Mouse (Mus musculus): ENCODE data around the gene Tom1. TPM values are rescaled to one million over a fixed set of nuclear protein-coding genes. Genes with fewer than 3 reads are reported as not detected.

Gene Tom1
- polyA plus RNA-seq, 1 experiment from 2014 or later = 22.1 TPM

GRCm38 (mm10) chr8:75013964-75014363 is 19.5 kb upstream of the Tom1 start:
- H3K36me3 ChIP-seq (ENCODE audit: control insufficient read depth, insufficient read depth, low read length) = peaks cover 9% of the 10 kb centered on the region
- no peak for ATAC-seq (ENCODE audit: low read depth)
- H3K4me3 ChIP-seq (ENCODE audit: low read length) = no peak overlapping the region
- no peaks in the 10 kb centered on the region for H3K27me3 ChIP-seq (ENCODE audit: control insufficient read depth, insufficient read depth, low read depth, low read length)
- WGBS = 59% methylated on average over 3 of the region's 3 CpGs
- no peak overlapping the region for H3K4me2 ChIP-seq (ENCODE audit: low read depth, low read length)
- no peak overlapping the region for H3K27ac ChIP-seq (ENCODE audit: low read length)
- H3K4me1 ChIP-seq (replicated peaks; ENCODE audit: control insufficient read depth, insufficient read depth, low read length) = no peaks in the 10 kb centered on the region; the same call in 1 of the 2 replicates
- no peaks in the 10 kb centered on the region for H3K9me3 ChIP-seq (ENCODE audit: control insufficient read depth, low read length)
- no peak overlapping the region for H3K9ac ChIP-seq (ENCODE audit: low read length)

- no peak overlapping the region for H3K27ac ChIP-seq (ENCODE audit: low read length)
- no peaks in the 10 kb centered on the region; the same call in 1 of the 2 replicates for H3K4me1 ChIP-seq (replicated peaks; ENCODE audit: control insufficient read depth, insufficient read depth, low read length)
- no peak overlapping the region for H3K4me3 ChIP-seq (ENCODE audit: low read length)
- H3K36me3 ChIP-seq (ENCODE audit: control insufficient read depth, insufficient read depth, low read length) = peaks cover 3% of the 10 kb centered on the region; the same call in 1 of the 2 replicates
- 65% methylated on average over 2 of the region's 2 CpGs for WGBS
- H3K9ac ChIP-seq (ENCODE audit: low read length) = no peak overlapping the region
- no peak overlapping the region for H3K4me2 ChIP-seq (ENCODE audit: low read depth, low read length)
- H3K9me3 ChIP-seq (ENCODE audit: control insufficient read depth, low read length) = no peaks in the 10 kb centered on the region
- no peak for ATAC-seq (ENCODE audit: low read depth)
- H3K27me3 ChIP-seq (ENCODE audit: control insufficient read depth, insufficient read depth, low read depth, low read length) = no peaks in the 10 kb centered on the region
Measured at GRCm38 (mm10) chr8:75015981-75016380, 17.5 kb upstream of the Tom1 start.

- H3K4me1 ChIP-seq (replicated peaks; ENCODE audit: control insufficient read depth, insufficient read depth, low read length) = no peaks in the 10 kb centered on the region; the same call in 1 of the 2 replicates
- no peaks in the 10 kb centered on the region for H3K27me3 ChIP-seq (ENCODE audit: control insufficient read depth, insufficient read depth, low read depth, low read length)
- peaks cover 6% of the 10 kb centered on the region for H3K36me3 ChIP-seq (ENCODE audit: control insufficient read depth, insufficient read depth, low read length)
- no peak overlapping the region for H3K4me3 ChIP-seq (ENCODE audit: low read length)
- 67% methylated on average over 1 of the region's 1 CpGs for WGBS
- H3K27ac ChIP-seq (ENCODE audit: low read length) = no peak overlapping the region
- H3K9me3 ChIP-seq (ENCODE audit: control insufficient read depth, low read length) = no peaks in the 10 kb centered on the region
- H3K9ac ChIP-seq (ENCODE audit: low read length) = no peak overlapping the region
- ATAC-seq (ENCODE audit: low read depth) = no peak
- no peak overlapping the region for H3K4me2 ChIP-seq (ENCODE audit: low read depth, low read length)
Measured at GRCm38 (mm10) chr8:75016422-75016821, 17.1 kb upstream of the Tom1 start.

GRCm38 (mm10) chr8:75018274-75018972 is 15.1 kb upstream of the Tom1 start:
- no peak overlapping the region for H3K9ac ChIP-seq (ENCODE audit: low read length)
- no peaks in the 10 kb centered on the region; the same call in 1 of the 2 replicates for H3K4me1 ChIP-seq (replicated peaks; ENCODE audit: control insufficient read depth, insufficient read depth, low read length)
- H3K27ac ChIP-seq (ENCODE audit: low read length) = no peak overlapping the region
- peak; percentile 54 for ATAC-seq (ENCODE audit: low read depth)
- no peaks in the 10 kb centered on the region for H3K9me3 ChIP-seq (ENCODE audit: control insufficient read depth, low read length)
- peaks cover 25% of the 10 kb centered on the region for H3K36me3 ChIP-seq (ENCODE audit: control insufficient read depth, insufficient read depth, low read length)
- H3K27me3 ChIP-seq (ENCODE audit: control insufficient read depth, insufficient read depth, low read depth, low read length) = no peaks in the 10 kb centered on the region
- 21% methylated on average over 5 of the region's 5 CpGs for WGBS
- H3K4me3 ChIP-seq (ENCODE audit: low read length) = no peak overlapping the region
- H3K4me2 ChIP-seq (ENCODE audit: low read depth, low read length) = no peak overlapping the region

- Histone ChIP-seq H3K9ac (ENCODE audit: low read length) (no peak overlapping the region), H3K4me3 (ENCODE audit: low read length) (no peak overlapping the region), H3K27ac (ENCODE audit: low read length) (no peak overlapping the region), H3K4me2 (ENCODE audit: low read depth, low read length) (no peak overlapping the region), H3K36me3 (ENCODE audit: control insufficient read depth, insufficient read depth, low read length) (peaks cover 48% of the 10 kb centered on the region), H3K27me3 (ENCODE audit: control insufficient read depth, insufficient read depth, low read depth, low read length) (no peaks in the 10 kb centered on the region), H3K9me3 (ENCODE audit: control insufficient read depth, low read length) (no peaks in the 10 kb centered on the region), H3K4me1 (replicated peaks; ENCODE audit: control insufficient read depth, insufficient read depth, low read length) (no peaks in the 10 kb centered on the region)
- WGBS = 87% methylated on average over 3 of the region's 3 CpGs
- ATAC-seq (ENCODE audit: low read depth) = no peak
Measured at GRCm38 (mm10) chr8:75023660-75024316, 9.7 kb upstream of the Tom1 start.

- Histone ChIP-seq H3K27ac (ENCODE audit: low read length) (no peak overlapping the region), H3K4me3 (ENCODE audit: low read length) (no peak overlapping the region), H3K27me3 (ENCODE audit: control insufficient read depth, insufficient read depth, low read depth, low read length) (no peaks in the 10 kb centered on the region), H3K4me2 (ENCODE audit: low read depth, low read length) (no peak overlapping the region), H3K4me1 (replicated peaks; ENCODE audit: control insufficient read depth, insufficient read depth, low read length) (no peaks in the 10 kb centered on the region), H3K9ac (ENCODE audit: low read length) (no peak overlapping the region), H3K36me3 (ENCODE audit: control insufficient read depth, insufficient read depth, low read length) (peaks cover 54% of the 10 kb centered on the region), H3K9me3 (ENCODE audit: control insufficient read depth, low read length) (no peaks in the 10 kb centered on the region)
- no peak for ATAC-seq (ENCODE audit: low read depth)
- WGBS = 89% methylated on average over 4 of the region's 4 CpGs
Measured at GRCm38 (mm10) chr8:75025809-75026208, 7.7 kb upstream of the Tom1 start.

GRCm38 (mm10) chr8:75030453-75031024 is 3.0 kb upstream of the Tom1 start:
- 96% methylated on average over 3 of the region's 3 CpGs for WGBS
- no peaks in the 10 kb centered on the region for H3K9me3 ChIP-seq (ENCODE audit: control insufficient read depth, low read length)
- ATAC-seq (ENCODE audit: low read depth) = no peak
- H3K4me3 ChIP-seq (ENCODE audit: low read length) = no peak overlapping the region
- H3K4me1 ChIP-seq (replicated peaks; ENCODE audit: control insufficient read depth, insufficient read depth, low read length) = peaks cover 6% of the 10 kb centered on the region; the same call in 1 of the 2 replicates
- no peak overlapping the region for H3K27ac ChIP-seq (ENCODE audit: low read length)
- H3K36me3 ChIP-seq (ENCODE audit: control insufficient read depth, insufficient read depth, low read length) = peaks cover 25% of the 10 kb centered on the region
- no peak overlapping the region for H3K4me2 ChIP-seq (ENCODE audit: low read depth, low read length)
- H3K27me3 ChIP-seq (ENCODE audit: control insufficient read depth, insufficient read depth, low read depth, low read length) = no peaks in the 10 kb centered on the region
- H3K9ac ChIP-seq (ENCODE audit: low read length) = no peak overlapping the region

- H3K4me3 ChIP-seq (ENCODE audit: low read length) = peak overlapping the region; percentile 80
- no peaks in the 10 kb centered on the region for H3K27me3 ChIP-seq (ENCODE audit: control insufficient read depth, insufficient read depth, low read depth, low read length)
- H3K27ac ChIP-seq (ENCODE audit: low read length) = peak overlapping the region; percentile 71; the same call in 1 of the 2 replicates
- H3K4me1 ChIP-seq (replicated peaks; ENCODE audit: control insufficient read depth, insufficient read depth, low read length) = peaks cover 6% of the 10 kb centered on the region; the same call in 1 of the 2 replicates
- peaks cover 19% of the 10 kb centered on the region for H3K36me3 ChIP-seq (ENCODE audit: control insufficient read depth, insufficient read depth, low read length)
- peak overlapping the region; percentile 63 for H3K4me2 ChIP-seq (ENCODE audit: low read depth, low read length)
- peak overlapping the region; percentile 57; the same call in 1 of the 2 replicates for H3K9ac ChIP-seq (ENCODE audit: low read length)
- WGBS = 48% methylated on average over 5 of the region's 5 CpGs
- ATAC-seq (ENCODE audit: low read depth) = no peak
- no peaks in the 10 kb centered on the region for H3K9me3 ChIP-seq (ENCODE audit: control insufficient read depth, low read length)
Measured at GRCm38 (mm10) chr8:75032961-75033360, 544 bp upstream of the Tom1 start.

- H3K9me3 ChIP-seq (ENCODE audit: control insufficient read depth, low read length) = no peaks in the 10 kb centered on the region
- ATAC-seq (ENCODE audit: low read depth) = no peak
- H3K4me3 ChIP-seq (ENCODE audit: low read length) = peak overlapping the region; percentile 80
- peak overlapping the region; percentile 96 for H3K4me2 ChIP-seq (ENCODE audit: low read depth, low read length)
- H3K4me1 ChIP-seq (replicated peaks; ENCODE audit: control insufficient read depth, insufficient read depth, low read length) = peaks cover 6% of the 10 kb centered on the region; the same call in 1 of the 2 replicates
- H3K27me3 ChIP-seq (ENCODE audit: control insufficient read depth, insufficient read depth, low read depth, low read length) = no peaks in the 10 kb centered on the region
- H3K27ac ChIP-seq (ENCODE audit: low read length) = peak overlapping the region; percentile 79
- peak overlapping the region; percentile 77 for H3K9ac ChIP-seq (ENCODE audit: low read length)
- WGBS = 0% methylated on average over 17 of the region's 17 CpGs
- H3K36me3 ChIP-seq (ENCODE audit: control insufficient read depth, insufficient read depth, low read length) = peaks cover 13% of the 10 kb centered on the region
Measured at GRCm38 (mm10) chr8:75034285-75034684, 780 bp downstream of the Tom1 start.
